Mouse (Mus musculus): ENCODE results near the gene Dynlt1c.
A peak's percentile ranks its signal among the peaks of the same experiment; 100 is the strongest.
"Not testable (repeated sequence)": the region's sequence is repeated elsewhere in the genome, so short reads cannot be mapped to it uniquely, and the experiment has no call there.

Dynlt1c gene

GRCm38 (mm10) chr17:6601204-6601911 is at the start of gene Dynlt1c:
Gene Dynlt1c (plus strand): TSS chr17:6601671.
- DNase-seq (ENCODE audit: inconsistent ontology term) = peak; percentile 91

DNA sequence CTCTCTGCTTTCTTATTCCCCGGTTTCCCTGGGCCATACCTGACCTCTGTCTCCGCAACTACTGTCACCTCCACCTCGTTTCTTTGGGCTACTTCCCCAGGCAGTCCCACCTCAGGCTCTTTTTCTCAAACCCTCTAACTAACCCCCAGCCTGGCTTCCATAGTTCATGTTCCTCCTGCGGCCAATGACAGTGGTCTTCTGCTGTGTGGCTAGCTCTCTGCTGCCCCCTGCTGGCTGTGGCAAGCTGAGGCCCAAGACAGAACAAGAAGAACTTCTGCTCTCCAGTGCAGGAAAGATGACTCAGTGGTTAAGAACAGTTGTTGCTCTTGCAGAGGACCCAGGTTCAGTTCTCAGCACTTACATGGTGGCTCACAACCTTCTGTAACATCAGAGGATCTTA is 47.7 kb upstream of the Dynlt1c start:
- not testable (repeated sequence) for DNase-seq (ENCODE audit: inconsistent ontology term)

DNA sequence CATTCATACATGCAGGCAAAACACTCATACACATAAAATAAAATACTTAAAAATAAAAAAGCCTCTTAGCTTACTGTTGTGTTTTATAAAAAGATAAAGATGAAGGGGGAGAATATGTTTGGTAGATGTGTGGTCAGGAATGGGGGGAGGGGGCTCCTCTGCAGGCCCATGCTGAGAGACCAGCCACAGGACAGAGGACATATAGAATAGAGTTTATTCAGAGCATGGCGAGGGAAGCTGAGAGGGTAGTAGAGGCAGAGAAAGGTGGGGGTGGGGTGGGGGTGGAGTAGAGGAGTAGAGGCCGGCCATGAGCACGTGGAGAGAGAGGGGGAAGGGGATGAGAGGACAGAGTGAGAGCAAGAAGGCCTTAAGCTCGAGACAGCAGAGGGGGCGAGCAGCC is 47.2 kb upstream of the Dynlt1c start:
- DNase-seq (ENCODE audit: inconsistent ontology term) = not testable (repeated sequence)

GRCm38 (mm10) chr17:6559447-6560133 is 41.9 kb upstream of the Dynlt1c start:
- DNase-seq (ENCODE audit: inconsistent ontology term) = not testable (repeated sequence)

GRCm38 (mm10) chr17:6564866-6565265 is 36.6 kb upstream of the Dynlt1c start:
- not testable (repeated sequence) for DNase-seq (ENCODE audit: inconsistent ontology term)

- not testable (repeated sequence) for DNase-seq (ENCODE audit: inconsistent ontology term)
These were observed 33.6 kb upstream of the Dynlt1c start for GRCm38 (mm10) chr17:6567908-6568307.

- not testable (repeated sequence) for DNase-seq (ENCODE audit: inconsistent ontology term)
These were observed 30.2 kb upstream of the Dynlt1c start for GRCm38 (mm10) chr17:6571296-6571695.

- DNase-seq (ENCODE audit: inconsistent ontology term) = not testable (repeated sequence)
These were observed 29.3 kb upstream of the Dynlt1c start for GRCm38 (mm10) chr17:6572202-6572601.

- DNase-seq (ENCODE audit: inconsistent ontology term) = not testable (repeated sequence)
These were observed 26.1 kb upstream of the Dynlt1c start for GRCm38 (mm10) chr17:6575376-6575775.

DNA sequence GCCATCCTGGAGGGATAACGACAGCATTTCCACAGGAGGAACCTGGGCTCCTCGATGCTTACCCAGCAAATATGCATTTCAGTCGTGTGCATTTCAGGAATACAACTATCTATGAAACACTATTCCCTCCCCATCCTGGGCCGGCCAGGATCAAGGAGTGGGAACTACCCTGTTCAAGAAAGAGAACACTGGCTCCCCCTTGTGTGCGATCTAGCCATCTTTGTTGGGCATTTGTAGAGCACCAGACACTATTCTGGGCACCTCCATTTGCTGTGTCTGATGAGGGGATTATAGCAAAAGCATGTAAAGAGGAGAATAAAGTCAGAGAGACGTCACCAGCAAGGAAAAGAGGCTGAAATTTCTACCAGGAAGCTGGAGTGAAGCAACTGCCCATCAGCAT is 12.8 kb upstream of the Dynlt1c start:
- not testable (repeated sequence) for DNase-seq (ENCODE audit: inconsistent ontology term)

GRCm38 (mm10) chr17:6592109-6592508 is 9.4 kb upstream of the Dynlt1c start:
- DNase-seq (ENCODE audit: inconsistent ontology term) = not testable (repeated sequence)

- DNase-seq (ENCODE audit: inconsistent ontology term) = not testable (repeated sequence)
These were observed 7.6 kb upstream of the Dynlt1c start for GRCm38 (mm10) chr17:6593896-6594295.

GRCm38 (mm10) chr17:6595776-6596497 is 5.5 kb upstream of the Dynlt1c start:
- DNase-seq (ENCODE audit: inconsistent ontology term) = not testable (repeated sequence)

GRCm38 (mm10) chr17:6598356-6598755 is 3.1 kb upstream of the Dynlt1c start:
- DNase-seq (ENCODE audit: inconsistent ontology term) = not testable (repeated sequence)

DNA sequence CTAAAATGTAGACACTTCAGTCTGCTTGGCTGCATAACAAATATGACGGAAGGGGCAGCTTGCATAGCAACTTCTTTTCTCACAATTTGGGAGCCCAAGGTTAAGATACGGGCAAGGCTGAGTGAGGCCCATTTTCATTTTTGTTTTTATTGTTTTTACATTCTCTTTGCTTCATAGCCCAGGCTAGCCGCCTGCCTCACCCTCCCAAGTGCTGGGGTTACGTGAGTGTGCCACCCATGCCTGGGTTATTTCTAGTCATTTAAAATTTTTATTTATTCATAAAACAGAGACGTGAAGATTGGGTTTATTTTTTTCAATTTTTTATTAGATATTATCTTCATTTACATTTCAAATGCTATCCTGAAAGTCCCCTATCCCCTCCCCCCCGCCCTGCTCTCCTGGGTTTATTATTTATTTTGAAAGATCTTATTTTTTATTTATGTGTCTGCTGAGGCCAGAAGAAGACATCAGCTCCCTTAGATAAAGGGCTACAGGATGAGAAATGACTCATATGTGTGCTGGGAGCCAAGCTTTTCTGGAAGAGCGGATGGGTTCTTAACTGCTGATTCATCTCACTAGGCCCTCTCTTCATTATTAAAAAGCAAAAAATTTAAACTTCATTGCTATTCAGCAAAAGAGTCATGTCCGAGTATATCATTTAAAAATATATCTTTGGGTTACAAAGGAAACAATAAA is 1.1 kb upstream of the Dynlt1c start:
- not testable (repeated sequence) for DNase-seq (ENCODE audit: inconsistent ontology term)

DNA sequence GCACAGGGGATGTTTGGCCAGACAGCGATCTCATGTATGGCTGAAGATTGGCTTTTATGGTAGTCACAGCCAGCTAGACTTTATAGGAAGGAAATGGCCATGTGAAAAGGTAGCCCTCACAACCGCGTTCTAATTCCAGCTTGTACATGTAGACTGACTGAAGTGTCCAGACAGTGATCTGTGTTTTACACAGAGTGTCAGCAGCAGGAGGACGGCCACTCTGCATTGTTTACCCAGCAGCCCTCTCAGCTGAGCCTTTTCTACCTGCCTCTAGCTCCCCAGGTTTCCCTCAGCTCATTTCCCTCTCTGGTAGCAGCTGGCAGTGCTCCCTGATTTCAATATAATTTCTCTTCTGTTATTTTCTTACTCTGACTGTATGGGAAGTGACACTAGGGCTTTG is 734 bp downstream of the Dynlt1c start:
- not testable (repeated sequence) for DNase-seq (ENCODE audit: inconsistent ontology term)

DNA sequence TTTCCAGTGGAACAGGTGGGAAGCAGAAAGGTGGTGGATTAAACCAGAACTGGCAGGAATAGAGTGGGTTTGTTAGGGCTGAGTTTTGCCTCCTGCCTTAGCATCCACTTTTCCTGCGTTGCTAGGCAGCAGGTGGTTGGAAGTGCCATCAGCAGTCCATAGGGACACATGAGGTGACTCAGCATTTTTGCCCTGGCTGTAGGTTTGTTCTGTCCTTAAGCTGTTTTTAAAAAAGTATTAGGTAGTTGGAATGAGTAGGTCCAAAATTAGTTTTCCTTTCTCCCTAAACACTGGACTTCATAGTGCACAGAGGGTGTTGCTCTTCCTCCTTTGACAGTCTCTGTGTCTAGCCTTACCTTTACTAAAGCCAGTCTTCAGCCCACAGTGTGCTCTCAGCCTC is 3.9 kb downstream of the Dynlt1c start:
- not testable (repeated sequence) for DNase-seq (ENCODE audit: inconsistent ontology term)

GRCm38 (mm10) chr17:6613524-6613923 is 12.1 kb downstream of the Dynlt1c start:
- not testable (repeated sequence) for DNase-seq (ENCODE audit: inconsistent ontology term)

DNA sequence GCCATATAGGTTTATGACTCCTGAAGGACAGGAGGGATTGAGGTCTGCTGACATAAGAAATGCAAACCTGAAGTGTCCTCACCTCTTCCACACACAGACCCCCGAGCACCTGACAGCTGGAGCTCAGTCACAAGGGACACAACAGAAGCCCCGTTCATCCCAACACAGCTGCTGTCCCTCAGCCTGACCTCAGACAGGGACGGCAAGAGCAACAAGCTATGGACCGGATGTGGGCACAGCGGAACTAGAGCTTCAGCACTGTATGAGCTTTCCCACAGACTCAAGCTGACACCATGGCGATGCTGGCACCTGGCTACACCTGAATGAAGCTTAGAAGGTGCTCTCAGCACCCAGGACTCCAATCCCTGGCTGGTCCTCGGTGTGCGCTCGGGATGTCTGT is 12.8 kb downstream of the Dynlt1c start:
- DNase-seq (ENCODE audit: inconsistent ontology term) = not testable (repeated sequence)

- DNase-seq (ENCODE audit: inconsistent ontology term) = not testable (repeated sequence)
These were observed 15.3 kb downstream of the Dynlt1c start for GRCm38 (mm10) chr17:6616731-6617130.

- not testable (repeated sequence) for DNase-seq (ENCODE audit: inconsistent ontology term)
These were observed 16.4 kb downstream of the Dynlt1c start for GRCm38 (mm10) chr17:6617689-6618400.
